Mouse (Mus musculus): ENCODE results near the gene Chmp5. TPM values are rescaled to one million over a fixed set of nuclear protein-coding genes. Genes with fewer than 3 reads are reported as not detected.

Chmp5 gene
- polyA plus RNA-seq (2014; fragmentation: Illumina TruSeq; extraction: RNeasy Lipid Tissue Mini Kit (QIAGEN cat#74804); ENCODE audit: low read depth, low replicate concordance): 112 TPM

GRCm38 (mm10) chr4:40948160-40948708, at the start of gene Chmp5, which contains the start of gene Bag1:
TSS of gene Chmp5 (plus strand) at chr4:40948407.
TSS of gene Bag1 (minus strand) at chr4:40948294.

GRCm38 (mm10) chr4:40919785-40920184, 28.4 kb upstream of the Chmp5 start, which contains the start of gene Spink4:
TSS of gene Spink4 (plus strand) at chr4:40920052.

GRCm38 (mm10) chr4:40970842-40971701, 22.9 kb downstream of the Chmp5 start, which contains the start of gene Nfx1:
TSS of gene Nfx1 (plus strand) at chr4:40970906.

Other genes with a start within 250 kb of the Chmp5 start
- gene Aptx, start 245.2 kb upstream of the Chmp5 start, polyA plus RNA-seq (2014; fragmentation: Illumina TruSeq; extraction: RNeasy Lipid Tissue Mini Kit (QIAGEN cat#74804); ENCODE audit: low read depth, low replicate concordance): 5.4 TPM
- gene Dnaja1, start 226.3 kb upstream of the Chmp5 start, polyA plus RNA-seq (2014; fragmentation: Illumina TruSeq; extraction: RNeasy Lipid Tissue Mini Kit (QIAGEN cat#74804); ENCODE audit: low read depth, low replicate concordance): 639 TPM
- 72.9 TPM for gene Smu1, start 190.5 kb upstream of the Chmp5 start, polyA plus RNA-seq (2014; fragmentation: Illumina TruSeq; extraction: RNeasy Lipid Tissue Mini Kit (QIAGEN cat#74804); ENCODE audit: low read depth, low replicate concordance)
- 23.9 TPM for gene B4galt1, start 94.4 kb upstream of the Chmp5 start, polyA plus RNA-seq (2014; fragmentation: Illumina TruSeq; extraction: RNeasy Lipid Tissue Mini Kit (QIAGEN cat#74804); ENCODE audit: low read depth, low replicate concordance)
- not detected for gene Spink4, start 28.4 kb upstream of the Chmp5 start, polyA plus RNA-seq (2014; fragmentation: Illumina TruSeq; extraction: RNeasy Lipid Tissue Mini Kit (QIAGEN cat#74804); ENCODE audit: low read depth, low replicate concordance)
- 180 TPM for gene Bag1, start 113 bp upstream of the Chmp5 start, polyA plus RNA-seq (2014; fragmentation: Illumina TruSeq; extraction: RNeasy Lipid Tissue Mini Kit (QIAGEN cat#74804); ENCODE audit: low read depth, low replicate concordance)
- gene Nfx1, start 22.5 kb downstream of the Chmp5 start, polyA plus RNA-seq (2014; fragmentation: Illumina TruSeq; extraction: RNeasy Lipid Tissue Mini Kit (QIAGEN cat#74804); ENCODE audit: low read depth, low replicate concordance): 31.2 TPM
- gene Aqp7, start 99.7 kb downstream of the Chmp5 start, polyA plus RNA-seq (2014; fragmentation: Illumina TruSeq; extraction: RNeasy Lipid Tissue Mini Kit (QIAGEN cat#74804); ENCODE audit: low read depth, low replicate concordance): not detected
- not detected for gene Aqp3, start 149.8 kb downstream of the Chmp5 start, polyA plus RNA-seq (2014; fragmentation: Illumina TruSeq; extraction: RNeasy Lipid Tissue Mini Kit (QIAGEN cat#74804); ENCODE audit: low read depth, low replicate concordance)
- gene Nol6, start 176.0 kb downstream of the Chmp5 start, polyA plus RNA-seq (2014; fragmentation: Illumina TruSeq; extraction: RNeasy Lipid Tissue Mini Kit (QIAGEN cat#74804); ENCODE audit: low read depth, low replicate concordance): 0.74 TPM
- 171 TPM for gene Ube2r2, start 187.3 kb downstream of the Chmp5 start, polyA plus RNA-seq (2014; fragmentation: Illumina TruSeq; extraction: RNeasy Lipid Tissue Mini Kit (QIAGEN cat#74804); ENCODE audit: low read depth, low replicate concordance)